Comparison of ENCODE assay signal across 8 mouse cellular contexts in the genomic region with DNA sequence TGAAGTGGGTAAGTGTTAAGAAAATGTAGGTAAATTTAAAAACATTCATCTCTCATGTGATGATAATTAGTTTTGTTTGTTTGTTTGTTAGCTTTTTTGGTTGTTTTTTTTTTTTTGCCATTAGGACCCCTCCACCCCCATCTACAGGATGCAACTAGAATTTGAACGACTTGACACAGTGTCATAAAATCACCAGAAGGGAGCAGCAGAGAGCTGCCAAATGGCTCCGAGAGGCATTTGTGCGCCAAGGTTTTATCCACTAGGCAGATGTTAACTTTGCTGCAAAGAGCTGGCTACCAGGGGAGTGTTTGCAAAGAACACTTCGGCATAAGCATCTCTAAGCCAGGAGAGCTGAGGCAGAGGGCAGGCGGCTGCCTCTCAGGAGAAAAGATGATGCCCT.
DNase-seq lines count a peak whose midpoint lies in the region; ATAC-seq lines count a peak whose summit lies in the region.

No protein-coding gene starts in this region.

- no peaks in the 10 kb centered on the region for H3K27me3 ChIP-seq in liver, embryonic 11.5 days (replicated peaks; ENCODE audit: control insufficient read depth, insufficient read depth, low read length)
- H3K27me3 ChIP-seq in liver, embryonic 12.5 days (replicated peaks), result peaks cover 10% of the 10 kb centered on the region; the same call in 1 of the 2 replicates
- H3K27me3 ChIP-seq in hindbrain, embryonic 15.5 days, result 0 out of 2 replicates have a peak, but pooled peaks cover 4% of the 10 kb centered on the region
- no peaks in the 10 kb centered on the region for H3K27me3 ChIP-seq in neural tube, embryonic 11.5 days (ENCODE audit: control insufficient read depth, insufficient read depth, low read length)

- no peaks in the 10 kb centered on the region for H3K9me3 ChIP-seq in liver, embryonic 11.5 days (ENCODE audit: control insufficient read depth, low read length)
- no peaks in the 10 kb centered on the region for H3K9me3 ChIP-seq in liver, embryonic 12.5 days (replicated peaks)
- H3K9me3 ChIP-seq in hindbrain, embryonic 15.5 days, result no peaks in the 10 kb centered on the region
- no peaks in the 10 kb centered on the region for H3K9me3 ChIP-seq in neural tube, embryonic 11.5 days (ENCODE audit: control insufficient read depth, low read length)

- no peak for ATAC-seq in liver, embryonic 11.5 days (replicated peaks; ENCODE audit: low FRiP score)
- ATAC-seq in liver, embryonic 12.5 days, result no peak
- no peak for ATAC-seq in hindbrain, embryonic 15.5 days (ENCODE audit: low FRiP score, low read depth)
- no peak for ATAC-seq in neural tube, embryonic 11.5 days (ENCODE audit: insufficient read depth, low FRiP score, low TSS enrichment)

- H3K4me2 ChIP-seq in liver, embryonic 11.5 days, result peak overlapping the region; percentile 68; the same call in 1 of the 2 replicates
- H3K4me2 ChIP-seq in liver, embryonic 12.5 days, result no peak overlapping the region
- H3K4me2 ChIP-seq in hindbrain, embryonic 15.5 days, result peak overlapping the region; percentile 66
- H3K4me2 ChIP-seq in neural tube, embryonic 11.5 days (ENCODE audit: low read depth), result peak overlapping the region; percentile 8; the same call in 1 of the 2 replicates

- peak; percentile 33 for DNase-seq in liver, embryonic 11.5 days (ENCODE audit: low spot score)
- DNase-seq in T-cell, adult 2 months (ENCODE audit: low spot score), result peak; percentile 13
- peak; percentile 85 for DNase-seq in embryo, embryonic 11 days
- peak; percentile 53 for DNase-seq in left cerebral cortex, postnatal 36 days (ENCODE audit: low spot score in 2 of 2)
- peak; percentile 64 for DNase-seq in neural tube, embryonic 11.5 days (ENCODE audit: low spot score)
- no peak for DNase-seq in gastrocnemius, postnatal 25 days

- WGBS in liver, embryonic 11.5 days, result 6% methylated on average over 5 of the region's 5 CpGs
- WGBS in liver, embryonic 12.5 days (ENCODE audit: insufficient replicate concordance), result 4% methylated on average over 5 of the region's 5 CpGs
- WGBS in hindbrain, embryonic 15.5 days, result 3% methylated on average over 5 of the region's 5 CpGs
- 5% methylated on average over 5 of the region's 5 CpGs for WGBS in neural tube, embryonic 11.5 days

- H3K36me3 ChIP-seq in liver, embryonic 11.5 days (ENCODE audit: control insufficient read depth, insufficient read depth, low read length), result no peaks in the 10 kb centered on the region
- no peaks in the 10 kb centered on the region for H3K36me3 ChIP-seq in liver, embryonic 12.5 days
- no peaks in the 10 kb centered on the region for H3K36me3 ChIP-seq in hindbrain, embryonic 15.5 days
- no peaks in the 10 kb centered on the region for H3K36me3 ChIP-seq in neural tube, embryonic 11.5 days (ENCODE audit: control insufficient read depth, insufficient read depth, low read length)

- no peaks in the 10 kb centered on the region for H3K4me1 ChIP-seq in liver, embryonic 11.5 days (replicated peaks; ENCODE audit: control insufficient read depth, insufficient read depth, low read length)
- 0 out of 2 replicates have a peak, but pooled peaks cover 13% of the 10 kb centered on the region for H3K4me1 ChIP-seq in liver, embryonic 12.5 days
- H3K4me1 ChIP-seq in hindbrain, embryonic 15.5 days (replicated peaks), result peaks cover 26% of the 10 kb centered on the region
- H3K4me1 ChIP-seq in neural tube, embryonic 11.5 days (ENCODE audit: control insufficient read depth, insufficient read depth, low read length), result no peaks in the 10 kb centered on the region

- H3K4me3 ChIP-seq in liver, embryonic 11.5 days (ENCODE audit: low read depth, low read length), result no peak overlapping the region
- H3K4me3 ChIP-seq in liver, embryonic 12.5 days, result no peak overlapping the region
- no peak overlapping the region for H3K4me3 ChIP-seq in hindbrain, embryonic 15.5 days
- no peak overlapping the region for H3K4me3 ChIP-seq in neural tube, embryonic 11.5 days (ENCODE audit: low read depth, low read length)

- intact Hi-C loops in left cerebral cortex, postnatal 36 days (cut with DNase I), result loop anchor here (5.0 kb wide), 2 partner anchors 157 to 977 kb away; no protein-coding TSS in a partner anchor

- no peak overlapping the region for H3K27ac ChIP-seq in liver, embryonic 11.5 days (ENCODE audit: low read depth, low read length)
- no peak overlapping the region for H3K27ac ChIP-seq in liver, embryonic 12.5 days
- H3K27ac ChIP-seq in hindbrain, embryonic 15.5 days (replicated peaks), result no peak overlapping the region
- no peak overlapping the region for H3K27ac ChIP-seq in neural tube, embryonic 11.5 days (ENCODE audit: low read depth, low read length)

- no peak overlapping the region for H3K9ac ChIP-seq in liver, embryonic 11.5 days (ENCODE audit: low read depth, low read length)
- H3K9ac ChIP-seq in liver, embryonic 12.5 days, result no peak overlapping the region
- no peak overlapping the region for H3K9ac ChIP-seq in hindbrain, embryonic 15.5 days
- H3K9ac ChIP-seq in neural tube, embryonic 11.5 days (ENCODE audit: low read length), result no peak overlapping the region
